Mouse (Mus musculus): ENCODE results near the gene Agpat3. TPM values are rescaled to one million over a fixed set of nuclear protein-coding genes. Genes with fewer than 3 reads are reported as not detected.

Gene Agpat3
- total RNA-seq, 1 experiment = 52.0 TPM

- Histone ChIP-seq H3K27ac (ENCODE audit: insufficient read depth, low read depth, low read length, poor library complexity, severe bottlenecking) (no peak overlapping the region), H3K36me3 (ENCODE audit: control insufficient read depth, insufficient read depth, low read length, poor library complexity, severe bottlenecking) (no peaks in the 10 kb centered on the region), H3K9ac (ENCODE audit: insufficient read depth, low read depth, low read length, poor library complexity, severe bottlenecking) (no peak overlapping the region), H3K4me3 (ENCODE audit: insufficient read depth in 1 of 2, low read depth in 1 of 2, low read length in 2 of 2, poor library complexity in 1 of 2, severe bottlenecking in 1 of 2) (no peak overlapping the region), H3K4me1 (ENCODE audit: control insufficient read depth in 2 of 2, insufficient read depth in 2 of 2, low read length in 2 of 2, poor library complexity in 1 of 2) (peaks cover 0 to 3% of the 10 kb centered on the region in 2 experiments; a peak in 2 of 4 replicates), H3K9me3 (ENCODE audit: control insufficient read depth, insufficient read depth, low read depth, low read length) (no peaks in the 10 kb centered on the region)
- TF ChIP-seq HCFC1 (IDR thresholded peaks at IDR 0.05; ENCODE audit: borderline replicate concordance, insufficient read depth, low read length) (no peak), ZC3H11A (IDR thresholded peaks at IDR 0.05; ENCODE audit: borderline replicate concordance, low read depth, low read length) (no peak), MAFK (IDR thresholded peaks at IDR 0.05; ENCODE audit: insufficient read depth, low read depth, low read length) (no peak), ZNF384 (IDR thresholded peaks at IDR 0.05; ENCODE audit: low read depth, low read length) (no peak), CHD2 (IDR thresholded peaks at IDR 0.05; ENCODE audit: low read depth, low read length) (no peak)
- DNase-seq (ENCODE audit: low read depth, low spot score) = no peak
- in situ Hi-C loops (cut with MboI; ENCODE audit: low sequenced_read_pairs in 2 of 2, unreplicated experiment in 2 of 2) = no loop called here
Measured at GRCm38 (mm10) chr10:78388216-78388980, 36.1 kb upstream of the Agpat3 start.

- TF ChIP-seq ZNF384 (IDR thresholded peaks at IDR 0.05; ENCODE audit: low read depth, low read length) = no peak
- TF ChIP-seq MAFK (IDR thresholded peaks at IDR 0.05; ENCODE audit: insufficient read depth, low read depth, low read length) = no peak
- TF ChIP-seq HCFC1 (IDR thresholded peaks at IDR 0.05; ENCODE audit: borderline replicate concordance, insufficient read depth, low read length) = no peak
- TF ChIP-seq ZC3H11A (IDR thresholded peaks at IDR 0.05; ENCODE audit: borderline replicate concordance, low read depth, low read length) = no peak
- TF ChIP-seq CHD2 (IDR thresholded peaks at IDR 0.05; ENCODE audit: low read depth, low read length) = no peak
- 0 out of 4 replicates have a peak, but pooled peaks cover 0 to under 1% of the 10 kb centered on the region in 2 experiments for H3K4me1 ChIP-seq (ENCODE audit: control insufficient read depth in 2 of 2, insufficient read depth in 2 of 2, low read length in 2 of 2, poor library complexity in 1 of 2)
- no peak overlapping the region for H3K27ac ChIP-seq (ENCODE audit: insufficient read depth, low read depth, low read length, poor library complexity, severe bottlenecking)
- H3K9me3 ChIP-seq (ENCODE audit: control insufficient read depth, insufficient read depth, low read depth, low read length) = no peaks in the 10 kb centered on the region
- in situ Hi-C loops (cut with MboI; ENCODE audit: low sequenced_read_pairs in 2 of 2, unreplicated experiment in 2 of 2) = no loop called here
- no peak overlapping the region for H3K9ac ChIP-seq (ENCODE audit: insufficient read depth, low read depth, low read length, poor library complexity, severe bottlenecking)
- H3K36me3 ChIP-seq (ENCODE audit: control insufficient read depth, insufficient read depth, low read length, poor library complexity, severe bottlenecking) = no peaks in the 10 kb centered on the region
- DNase-seq (ENCODE audit: low read depth, low spot score) = no peak
- no peak overlapping the region for H3K4me3 ChIP-seq (ENCODE audit: insufficient read depth in 1 of 2, low read depth in 1 of 2, low read length in 2 of 2, poor library complexity in 1 of 2, severe bottlenecking in 1 of 2)
Measured at GRCm38 (mm10) chr10:78385520-78385919, 33.2 kb upstream of the Agpat3 start.

GRCm38 (mm10) chr10:78383567-78383966, 31.3 kb upstream of the Agpat3 start:
- H3K27ac ChIP-seq (ENCODE audit: insufficient read depth, low read depth, low read length, poor library complexity, severe bottlenecking) = no peak overlapping the region
- H3K4me1 ChIP-seq (ENCODE audit: control insufficient read depth in 2 of 2, insufficient read depth in 2 of 2, low read length in 2 of 2, poor library complexity in 1 of 2) = no peaks in the 10 kb centered on the region
- no peaks in the 10 kb centered on the region for H3K36me3 ChIP-seq (ENCODE audit: control insufficient read depth, insufficient read depth, low read length, poor library complexity, severe bottlenecking)
- H3K9ac ChIP-seq (ENCODE audit: insufficient read depth, low read depth, low read length, poor library complexity, severe bottlenecking) = no peak overlapping the region
- no peak overlapping the region for H3K4me3 ChIP-seq (ENCODE audit: insufficient read depth in 1 of 2, low read depth in 1 of 2, low read length in 2 of 2, poor library complexity in 1 of 2, severe bottlenecking in 1 of 2)
- in situ Hi-C loops (cut with MboI; ENCODE audit: low sequenced_read_pairs in 2 of 2, unreplicated experiment in 2 of 2) = no loop called here
- H3K9me3 ChIP-seq (ENCODE audit: control insufficient read depth, insufficient read depth, low read depth, low read length) = no peaks in the 10 kb centered on the region
- TF ChIP-seq CHD2 (IDR thresholded peaks at IDR 0.05; ENCODE audit: low read depth, low read length) (no peak), MAFK (IDR thresholded peaks at IDR 0.05; ENCODE audit: insufficient read depth, low read depth, low read length) (no peak), HCFC1 (IDR thresholded peaks at IDR 0.05; ENCODE audit: borderline replicate concordance, insufficient read depth, low read length) (no peak), ZC3H11A (IDR thresholded peaks at IDR 0.05; ENCODE audit: borderline replicate concordance, low read depth, low read length) (no peak), ZNF384 (IDR thresholded peaks at IDR 0.05; ENCODE audit: low read depth, low read length) (no peak)
- no peak for DNase-seq (ENCODE audit: low read depth, low spot score)

- Histone ChIP-seq H3K9me3 (ENCODE audit: control insufficient read depth, insufficient read depth, low read depth, low read length) (no peaks in the 10 kb centered on the region), H3K36me3 (ENCODE audit: control insufficient read depth, insufficient read depth, low read length, poor library complexity, severe bottlenecking) (no peaks in the 10 kb centered on the region), H3K27ac (ENCODE audit: insufficient read depth, low read depth, low read length, poor library complexity, severe bottlenecking) (no peak overlapping the region), H3K4me3 (ENCODE audit: insufficient read depth in 1 of 2, low read depth in 1 of 2, low read length in 2 of 2, poor library complexity in 1 of 2, severe bottlenecking in 1 of 2) (no peak overlapping the region), H3K9ac (ENCODE audit: insufficient read depth, low read depth, low read length, poor library complexity, severe bottlenecking) (no peak overlapping the region), H3K4me1 (ENCODE audit: control insufficient read depth in 2 of 2, insufficient read depth in 2 of 2, low read length in 2 of 2, poor library complexity in 1 of 2) (peaks cover 0 to 5% of the 10 kb centered on the region in 2 experiments; a peak in 1 of 4 replicates)
- peak; percentile 55 for DNase-seq (ENCODE audit: low read depth, low spot score)
- TF ChIP-seq ZC3H11A (IDR thresholded peaks at IDR 0.05; ENCODE audit: borderline replicate concordance, low read depth, low read length) (peak; percentile 61; the same call in 1 of the 2 replicates), CHD2 (IDR thresholded peaks at IDR 0.05; ENCODE audit: low read depth, low read length) (no peak), ZNF384 (IDR thresholded peaks at IDR 0.05; ENCODE audit: low read depth, low read length) (no peak)
- in situ Hi-C loops (cut with MboI; ENCODE audit: low sequenced_read_pairs in 2 of 2, unreplicated experiment in 2 of 2) = no loop called here
Measured at GRCm38 (mm10) chr10:78378516-78378915, 26.2 kb upstream of the Agpat3 start.
